Mouse (Mus musculus): ENCODE results near the gene Gm17509.
A peak's percentile ranks its signal among the peaks of the same experiment; 100 is the strongest.
"Not testable (repeated sequence)": the region's sequence is repeated elsewhere in the genome, so short reads cannot be mapped to it uniquely, and the experiment has no call there.

Gene Gm17509

DNA sequence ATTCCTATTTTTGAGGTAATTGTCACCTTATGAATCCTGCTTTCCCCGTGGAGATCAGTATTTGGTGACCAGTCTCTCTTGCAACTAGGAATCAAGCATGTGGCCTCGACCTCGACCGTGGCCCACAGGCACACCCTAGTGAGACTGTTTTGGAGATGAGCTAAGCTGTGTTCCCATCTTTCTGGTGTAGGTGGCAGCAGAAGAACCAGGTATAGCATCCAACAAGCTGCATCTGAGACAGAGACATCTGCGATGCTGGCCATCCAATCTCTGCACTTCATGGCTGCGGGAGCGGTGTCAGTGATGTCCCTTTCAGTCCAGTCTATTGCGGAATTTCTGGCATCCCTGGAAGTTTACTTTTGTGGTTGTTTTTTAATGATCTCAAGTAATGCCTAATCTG lies 14.8 kb downstream of the Gm17509 start:
- DNase-seq (ENCODE audit: low spot score): no peak

DNA sequence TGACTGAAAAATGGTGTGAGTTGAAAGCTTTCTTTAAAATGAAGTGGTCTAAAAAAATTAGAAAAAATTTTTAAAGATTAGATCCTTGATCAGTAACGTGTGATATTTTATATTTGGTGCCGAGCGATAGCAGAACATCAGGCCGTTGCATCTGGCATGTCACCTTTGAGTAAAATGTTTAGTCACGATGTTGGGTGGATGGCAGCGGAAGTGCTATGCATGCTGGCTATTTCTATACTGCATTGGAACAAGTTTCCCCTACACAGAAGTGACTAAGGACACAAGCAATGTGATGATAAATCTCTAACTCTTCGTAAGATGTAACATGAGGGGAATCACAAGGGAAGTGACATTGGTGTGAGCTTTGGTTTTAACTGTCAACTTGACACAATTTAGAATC lies 16.2 kb downstream of the Gm17509 start:
- DNase-seq (ENCODE audit: low spot score): no peak

- no peak for DNase-seq (ENCODE audit: low spot score)
Measured at GRCm38 (mm10) chr13:117202755-117203471, 18.0 kb downstream of the Gm17509 start.

DNA sequence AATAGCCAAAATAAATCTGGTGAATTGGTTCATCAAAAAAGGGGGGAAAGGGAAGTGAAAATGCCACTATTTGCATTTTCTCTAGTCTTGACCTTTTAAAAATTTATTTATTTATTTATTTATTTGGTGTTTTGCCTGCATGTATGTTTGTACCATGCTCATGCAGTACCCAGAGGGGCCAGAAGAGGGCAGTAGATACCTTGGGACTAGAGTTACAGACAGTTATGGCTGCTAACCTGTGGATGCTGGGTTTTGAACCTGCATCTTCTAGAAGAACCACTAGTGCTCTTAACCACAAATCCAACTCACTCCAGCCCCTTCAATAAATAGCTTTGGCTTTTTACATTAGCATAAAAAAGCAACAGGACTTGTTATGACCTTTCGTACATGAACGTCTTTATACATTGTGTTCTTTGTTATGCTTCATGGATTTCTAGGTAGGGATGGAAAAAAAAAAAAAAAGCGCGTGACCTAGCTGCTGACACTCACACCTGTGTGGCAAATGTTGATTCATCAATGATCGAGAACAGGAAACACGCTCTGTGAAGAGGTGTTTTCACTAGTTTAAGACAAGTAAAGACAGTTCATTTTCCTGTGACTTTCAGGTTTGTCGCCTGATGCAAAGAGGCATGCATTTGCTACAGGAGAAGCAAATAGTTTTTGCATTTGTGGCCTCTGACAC lies 22.3 kb downstream of the Gm17509 start:
- peak; percentile 69 for DNase-seq (ENCODE audit: low spot score)

DNA sequence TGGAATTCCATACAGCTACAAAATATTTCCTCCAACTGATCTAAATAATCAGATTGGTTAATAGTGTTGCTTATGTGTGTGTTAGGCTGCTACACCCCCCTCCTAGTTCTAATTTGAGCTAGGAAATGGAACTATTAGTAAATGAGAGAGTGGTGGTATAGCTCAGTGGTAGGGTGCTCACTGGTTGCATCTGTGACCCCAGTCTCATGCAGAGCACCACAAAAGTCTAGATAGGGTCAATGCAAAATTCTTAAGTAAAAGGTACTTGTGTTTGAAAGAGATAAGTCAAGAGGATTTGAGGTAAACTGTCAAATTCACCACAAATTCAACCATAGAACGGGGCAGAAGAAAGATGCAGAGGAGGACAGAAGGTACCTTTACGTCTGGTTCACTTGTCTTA lies 23.2 kb downstream of the Gm17509 start:
- DNase-seq (ENCODE audit: low spot score): no peak

GRCm38 (mm10) chr13:117195569-117196495 lies 25.0 kb downstream of the Gm17509 start:
- no peak for DNase-seq (ENCODE audit: low spot score)

- no peak for DNase-seq (ENCODE audit: low spot score)
Measured at GRCm38 (mm10) chr13:117193422-117193983, 27.4 kb downstream of the Gm17509 start.

- no peak for DNase-seq (ENCODE audit: low spot score)
Measured at GRCm38 (mm10) chr13:117192161-117192560, 28.7 kb downstream of the Gm17509 start.

GRCm38 (mm10) chr13:117185329-117185728 lies 35.5 kb downstream of the Gm17509 start:
- no peak for DNase-seq (ENCODE audit: low spot score)

GRCm38 (mm10) chr13:117183288-117183687 lies 37.6 kb downstream of the Gm17509 start:
- no peak for DNase-seq (ENCODE audit: low spot score)

- DNase-seq (ENCODE audit: low spot score): not testable (repeated sequence)
Measured at GRCm38 (mm10) chr13:117180912-117181311, 40.0 kb downstream of the Gm17509 start.

Measured in layer of hippocampus, adult 9-10 months (tissue).